Mouse (Mus musculus) cerebellum, adult 9-11 months (tissue): Measurements from ENCODE around the gene Pmm1.

Experiments
- DNase-seq: peaks from one replicate; pipeline ENCODE4 v3.0.0; 2022

Gene Pmm1

GRCm38 (mm10) chr15:81955414-81955813 lies 5.3 kb downstream of the Pmm1 start:
- DNase-seq: peak; percentile 31

GRCm38 (mm10) chr15:81954716-81955115 lies 6.0 kb downstream of the Pmm1 start:
- DNase-seq: no peak

- peak; percentile 68 for DNase-seq
Observed at GRCm38 (mm10) chr15:81954151-81954583, 6.6 kb downstream of the Pmm1 start.

GRCm38 (mm10) chr15:81952310-81952709 lies 8.4 kb downstream of the Pmm1 start:
- DNase-seq: peak; percentile 44

GRCm38 (mm10) chr15:81951159-81951558 lies 9.6 kb downstream of the Pmm1 start:
- peak; percentile 21 for DNase-seq

- DNase-seq: no peak
Observed at GRCm38 (mm10) chr15:81950716-81951115, 10.0 kb downstream of the Pmm1 start.

- DNase-seq: peak; percentile 15
Observed at GRCm38 (mm10) chr15:81949476-81950131, 11.1 kb downstream of the Pmm1 start.

GRCm38 (mm10) chr15:81949076-81949475 lies 11.7 kb downstream of the Pmm1 start:
- DNase-seq: peak; percentile 32

- peak; percentile 19 for DNase-seq
Observed at GRCm38 (mm10) chr15:81943176-81943749, 17.5 kb downstream of the Pmm1 start.

- DNase-seq: no peak
Observed at GRCm38 (mm10) chr15:81941010-81941409, 19.7 kb downstream of the Pmm1 start.

- DNase-seq: no peak
Observed at GRCm38 (mm10) chr15:81940219-81940618, 20.5 kb downstream of the Pmm1 start.

GRCm38 (mm10) chr15:81939774-81940173 lies 21.0 kb downstream of the Pmm1 start:
- no peak for DNase-seq

GRCm38 (mm10) chr15:81939157-81939715 lies 21.5 kb downstream of the Pmm1 start:
- DNase-seq: no peak

GRCm38 (mm10) chr15:81938246-81938645 lies 22.5 kb downstream of the Pmm1 start:
- peak; percentile 78 for DNase-seq

- peak; percentile 79 for DNase-seq
Observed at GRCm38 (mm10) chr15:81937098-81937972, 23.4 kb downstream of the Pmm1 start.

GRCm38 (mm10) chr15:81936679-81937078 lies 24.1 kb downstream of the Pmm1 start, which contains the start of gene Csdc2:
Gene Csdc2 (plus strand): TSS chr15:81936759.
- DNase-seq: peak; percentile 81

GRCm38 (mm10) chr15:81935869-81936637 lies 24.7 kb downstream of the Pmm1 start:
- no peak for DNase-seq

- DNase-seq: no peak
Observed at GRCm38 (mm10) chr15:81933986-81934385, 26.7 kb downstream of the Pmm1 start.

- DNase-seq: no peak
Observed at GRCm38 (mm10) chr15:81932951-81933470, 27.7 kb downstream of the Pmm1 start.

GRCm38 (mm10) chr15:81928277-81928676 lies 32.5 kb downstream of the Pmm1 start:
- no peak for DNase-seq

GRCm38 (mm10) chr15:81927741-81928140 lies 33.0 kb downstream of the Pmm1 start:
- no peak for DNase-seq

- DNase-seq: no peak
Observed at GRCm38 (mm10) chr15:81926446-81926822, 34.3 kb downstream of the Pmm1 start.
